Mouse (Mus musculus) CD4-positive helper T cell, adult 2 months (primary cell): ENCODE results near the gene Kif26b.

Experiments
- DNase-seq: peaks from one replicate; pipeline ENCODE4 v3.0.0-alpha.2; 2012; ENCODE audit warnings: low read depth, missing footprints, low spot score

Kif26b gene

DNA sequence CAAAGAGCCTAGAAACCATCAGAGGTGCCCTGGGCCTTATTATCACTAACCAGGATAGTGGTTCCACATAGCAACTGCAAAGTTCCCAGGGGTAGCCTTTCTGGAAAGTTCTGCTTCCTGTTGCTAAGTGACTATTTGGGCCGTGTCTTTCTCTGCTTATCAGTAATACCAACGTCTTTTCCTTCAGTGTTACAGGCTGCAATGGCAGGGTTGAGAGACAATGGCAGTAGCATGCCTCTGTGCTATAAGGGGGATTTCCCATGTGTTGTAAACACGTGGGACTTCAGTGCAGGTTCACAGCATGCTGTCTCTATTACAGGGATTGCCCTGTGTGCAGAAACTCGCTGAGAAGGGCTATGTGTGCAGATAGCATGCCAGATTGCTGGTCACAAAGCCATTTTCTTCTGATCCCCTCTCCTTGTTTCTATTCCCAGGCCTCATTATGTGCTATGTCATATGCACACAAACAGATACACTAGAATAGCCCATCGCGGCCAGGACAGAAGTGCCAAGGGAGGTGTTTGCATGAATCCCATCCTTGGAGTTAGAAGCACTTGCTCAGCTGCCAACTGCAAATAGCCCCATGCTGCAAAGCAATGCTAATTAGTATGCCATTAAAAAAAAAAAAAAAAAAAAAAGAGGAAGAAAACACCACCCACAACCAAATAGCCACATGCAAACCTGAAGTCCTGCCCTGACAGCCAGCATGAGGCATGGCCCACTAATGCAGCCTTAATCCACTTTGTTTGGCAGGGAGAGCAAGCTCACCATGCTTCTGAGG, 384.2 kb downstream of the Kif26b start:
- no peak for DNase-seq

GRCm38 (mm10) chr1:178915056-178915455, 386.1 kb downstream of the Kif26b start:
- no peak for DNase-seq

- no peak for DNase-seq
Measured at GRCm38 (mm10) chr1:178917194-178917902, 388.4 kb downstream of the Kif26b start.

DNA sequence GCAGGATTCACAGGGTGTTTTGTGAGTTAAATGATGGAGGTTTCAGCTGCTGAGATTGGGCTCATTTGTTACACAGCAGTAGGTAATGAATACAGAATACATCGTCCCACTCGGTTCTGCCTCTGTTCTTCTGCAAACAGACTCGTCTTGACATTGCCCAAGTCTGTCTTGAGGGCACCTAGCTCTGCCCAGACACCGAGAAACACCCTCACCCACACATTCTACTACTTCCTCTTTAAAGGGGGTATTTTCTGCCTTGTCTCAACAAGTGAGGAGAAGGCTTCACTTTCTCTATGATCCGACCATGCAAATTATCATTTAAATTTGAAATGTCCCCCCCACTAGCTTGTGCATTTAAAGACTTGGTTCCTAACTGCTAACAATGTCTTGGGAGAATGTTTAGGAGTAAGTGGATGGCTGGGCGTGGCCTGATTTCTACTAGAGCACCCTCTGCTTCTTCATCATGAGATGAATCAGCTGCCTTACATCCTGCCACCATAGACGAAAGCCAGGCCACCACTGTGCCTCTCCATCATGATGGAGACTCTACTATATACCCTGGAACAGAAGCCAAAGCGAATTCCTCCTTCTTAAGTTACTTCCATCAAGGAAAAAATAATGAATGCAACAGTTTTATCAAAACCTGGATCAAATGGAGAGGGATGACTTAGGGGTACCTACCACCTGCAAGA, 395.7 kb downstream of the Kif26b start:
- no peak for DNase-seq

GRCm38 (mm10) chr1:178929531-178929930, 400.6 kb downstream of the Kif26b start:
- DNase-seq, result no peak

GRCm38 (mm10) chr1:178933953-178934637, 405.2 kb downstream of the Kif26b start:
- DNase-seq, result no peak

DNA sequence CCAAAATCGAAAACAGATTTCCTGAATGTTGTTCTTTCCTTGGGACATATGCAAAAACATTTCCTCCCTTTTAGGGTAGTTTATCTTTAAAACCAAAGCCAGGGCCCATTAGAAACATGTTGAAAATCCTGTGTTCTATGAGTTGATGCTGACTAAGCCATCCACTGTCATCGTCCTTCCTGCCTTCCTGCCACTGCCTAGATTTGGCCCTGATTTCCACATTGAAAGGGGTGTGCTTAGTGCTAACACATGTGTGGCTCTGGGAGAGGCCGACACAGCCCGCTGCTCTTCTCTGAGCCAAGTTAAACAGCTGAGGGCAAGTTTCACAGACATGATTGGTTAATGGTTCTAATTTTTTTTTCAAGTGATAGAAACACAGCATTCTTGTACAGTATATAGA, 407.5 kb downstream of the Kif26b start:
- DNase-seq, result no peak

- no peak for DNase-seq
Measured at GRCm38 (mm10) chr1:178936976-178937375, 408.1 kb downstream of the Kif26b start.

DNA sequence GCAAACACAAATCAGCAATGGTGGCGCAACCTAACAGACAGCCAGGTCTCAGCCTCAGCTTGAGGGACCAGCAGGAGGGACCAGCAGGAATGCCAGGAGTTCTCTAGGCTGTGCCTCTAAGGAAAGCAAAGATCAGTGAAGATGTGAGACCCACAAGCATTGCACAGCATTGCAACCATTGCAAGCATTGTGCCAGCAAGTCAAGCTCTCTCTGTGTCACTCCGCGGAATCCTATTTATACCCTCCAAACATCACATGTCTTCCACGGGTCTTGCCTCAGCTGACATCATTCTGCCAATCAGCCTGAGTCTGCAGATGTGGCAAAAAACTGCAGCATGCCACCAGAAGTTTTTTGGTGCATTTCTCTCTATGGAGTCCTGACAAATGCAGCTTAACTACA, 411.4 kb downstream of the Kif26b start:
- no peak for DNase-seq

- DNase-seq, result no peak
Measured at GRCm38 (mm10) chr1:178942251-178942963, 413.5 kb downstream of the Kif26b start.

GRCm38 (mm10) chr1:178952910-178953309, 424.0 kb downstream of the Kif26b start:
- DNase-seq, result no peak

DNA sequence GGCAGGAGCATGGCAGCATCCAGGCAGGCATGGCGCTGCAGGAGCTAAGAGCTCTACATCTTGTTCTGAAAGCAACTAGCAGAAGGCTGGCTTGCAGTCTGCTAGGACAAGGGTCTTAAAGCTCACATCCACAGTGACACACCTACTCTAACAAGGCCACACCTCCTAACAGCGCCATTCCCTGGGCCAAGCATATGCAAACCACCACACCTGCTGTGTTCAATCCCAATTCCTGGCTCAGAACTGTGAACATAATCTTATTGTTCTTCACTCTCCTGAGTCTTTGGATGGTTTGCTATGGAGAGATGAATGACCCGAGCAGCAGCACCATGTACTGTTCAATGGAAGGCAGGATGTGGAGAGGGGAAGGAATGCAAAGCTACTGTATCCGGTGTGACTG, 429.7 kb downstream of the Kif26b start:
- DNase-seq, result no peak

- peak; percentile 15 for DNase-seq
Measured at GRCm38 (mm10) chr1:178960015-178960559, 431.2 kb downstream of the Kif26b start.

- DNase-seq, result no peak
Measured at GRCm38 (mm10) chr1:178961661-178962060, 432.7 kb downstream of the Kif26b start.

DNA sequence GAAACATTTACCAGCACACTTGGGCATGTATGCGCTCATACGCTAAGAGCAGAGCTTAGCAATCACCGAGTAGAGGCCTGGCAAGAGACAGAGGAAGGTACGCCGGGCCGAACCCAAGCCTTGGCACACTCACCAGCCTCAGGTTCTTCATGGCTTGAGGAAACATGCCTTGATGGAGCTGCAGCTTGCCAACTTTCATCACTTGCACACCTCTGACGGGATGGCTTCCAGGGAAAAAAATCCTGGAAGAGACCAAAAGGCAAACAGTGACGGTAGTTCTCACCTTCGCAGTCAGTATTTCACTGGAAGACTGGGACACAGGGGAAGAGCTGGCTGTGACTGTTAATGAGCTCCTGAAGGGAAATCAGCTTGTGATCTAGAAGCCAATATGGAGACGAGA, 443.1 kb downstream of the Kif26b start:
- DNase-seq, result no peak

- DNase-seq, result no peak
Measured at GRCm38 (mm10) chr1:178978617-178979245, 449.8 kb downstream of the Kif26b start.

DNA sequence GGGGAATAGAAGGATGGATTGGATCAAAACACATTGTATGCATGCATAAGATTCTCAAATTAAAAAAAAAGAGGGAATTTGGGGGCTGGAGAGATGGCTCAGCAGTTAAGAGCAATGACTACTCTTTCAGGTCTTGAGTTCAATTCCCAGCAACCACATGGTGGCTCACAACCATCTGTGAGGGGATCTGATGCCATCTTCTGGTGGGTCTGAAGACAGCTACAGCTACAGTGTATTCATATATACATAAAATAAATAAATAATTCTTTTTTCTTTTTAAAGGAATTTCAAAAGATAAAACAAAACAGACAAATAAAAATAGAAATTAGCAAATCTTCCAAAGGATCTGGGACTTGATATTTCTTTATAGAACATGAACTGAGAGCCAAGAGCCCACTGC, 451.3 kb downstream of the Kif26b start:
- no peak for DNase-seq

- no peak for DNase-seq
Measured at GRCm38 (mm10) chr1:178981641-178982040, 452.7 kb downstream of the Kif26b start.

DNA sequence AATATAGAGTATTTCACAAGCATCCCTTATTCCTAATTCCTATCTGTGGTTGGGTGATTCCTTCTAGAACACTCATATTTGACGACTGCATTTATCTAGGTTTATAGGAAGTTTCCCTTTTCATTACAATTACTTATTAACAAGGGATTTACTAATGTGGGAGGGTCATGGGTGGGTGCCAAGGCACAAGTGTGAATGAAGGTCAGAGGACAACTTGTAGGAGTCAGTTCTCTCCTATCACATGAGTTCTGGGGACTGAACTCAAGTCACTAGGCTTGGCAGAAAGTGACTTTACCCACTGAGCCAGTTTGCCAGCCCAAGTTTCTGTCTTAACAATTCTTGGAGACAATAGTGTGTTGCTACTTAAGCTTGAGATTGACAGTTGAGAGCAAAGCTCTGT, 459.3 kb downstream of the Kif26b start:
- no peak for DNase-seq
